Mouse (Mus musculus) adrenal gland, adult (tissue): ENCODE measurements around the gene Gm38394.

Experiments
- DNase-seq, 2 experiments: peaks; one replicate each; pipeline ENCODE4 v3.0.0; 2022 to 2023; ENCODE audit warnings: low spot score in 1 of 2; ENCODE audit not compliant: inconsistent age in 2 of 2

Gene Gm38394

DNA sequence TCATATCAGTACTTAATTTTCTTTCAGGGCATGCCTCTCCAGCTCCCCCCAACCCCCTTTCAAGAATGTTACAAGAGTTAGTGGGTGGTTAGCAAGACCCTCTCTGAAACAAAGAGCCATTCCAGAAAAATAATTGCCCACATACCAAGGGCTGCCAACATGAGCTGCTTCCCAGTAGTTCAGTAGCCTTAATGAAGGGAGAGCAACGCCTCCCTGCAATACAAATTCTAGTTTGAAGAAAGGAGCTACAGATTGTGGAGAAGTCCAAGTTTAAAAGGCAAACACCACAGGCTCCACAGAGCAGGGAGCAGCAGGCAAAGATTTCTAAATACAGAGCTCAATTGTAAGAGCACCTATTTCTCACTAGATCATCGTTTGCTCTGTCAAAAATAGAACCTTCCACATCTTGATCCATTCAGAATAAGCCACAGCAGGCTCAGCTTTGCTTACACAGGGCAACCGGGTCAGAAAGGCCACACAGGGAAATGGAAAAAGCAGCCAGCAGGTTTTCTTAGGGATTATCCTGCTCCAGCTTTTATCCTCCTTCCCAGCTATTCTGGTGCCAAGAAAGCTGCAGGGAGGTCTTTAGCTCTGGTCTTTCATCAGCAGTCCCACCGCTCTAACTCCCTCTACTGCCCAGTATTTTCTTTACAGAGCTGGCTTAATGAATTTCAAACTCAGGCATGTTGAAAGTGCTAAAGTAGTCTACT, 64.7 kb downstream of the Gm38394 start:
- no peak for DNase-seq

DNA sequence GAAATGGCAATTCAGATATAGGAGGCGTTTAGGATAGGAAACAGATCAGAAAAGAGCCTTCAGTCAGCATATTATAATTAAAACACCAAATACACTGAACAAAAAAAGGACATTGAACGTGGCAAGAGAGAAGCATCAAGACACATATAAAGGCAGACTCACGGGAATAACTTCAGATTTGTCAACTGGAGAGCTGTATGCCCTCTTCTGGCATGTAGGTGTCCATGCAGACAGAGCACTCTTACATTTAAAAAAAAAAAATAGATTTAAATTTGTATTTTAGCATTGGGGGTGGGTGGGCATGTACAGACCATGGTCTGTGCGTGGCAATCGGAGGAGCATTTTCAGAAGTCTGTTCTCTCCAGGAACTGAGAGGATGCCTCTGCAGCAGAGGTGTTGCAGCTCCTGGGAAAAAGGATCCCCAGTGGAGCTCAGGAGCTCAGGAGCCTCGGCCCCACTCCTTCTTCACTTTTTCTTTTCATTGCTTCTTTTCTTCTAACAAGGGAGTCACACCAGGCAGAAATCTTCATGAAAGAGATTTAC, 75.1 kb downstream of the Gm38394 start:
- DNase-seq: no peak

DNA sequence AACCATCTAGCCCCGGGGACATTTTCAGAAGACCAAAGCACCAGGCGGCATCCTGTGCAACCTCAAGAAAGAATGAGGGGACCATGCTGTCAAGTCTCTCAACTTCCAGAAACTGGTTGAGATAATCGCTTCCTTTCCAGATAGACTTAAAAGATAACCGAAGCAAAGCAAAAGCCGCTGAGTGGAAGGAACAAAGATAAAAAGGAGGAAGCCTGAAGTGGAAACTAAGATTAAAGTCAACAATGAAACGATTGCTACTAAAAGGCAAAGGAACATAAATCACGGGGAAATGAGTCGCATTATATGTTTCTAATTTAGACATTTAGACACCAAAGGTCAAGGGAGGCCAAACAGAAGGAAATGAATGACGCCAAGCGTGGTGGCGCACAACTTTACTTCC, 89.8 kb downstream of the Gm38394 start:
- DNase-seq: no peak
